Mouse (Mus musculus): Measurements from ENCODE around the gene Cyp4f37. TPM values are rescaled to one million over a fixed set of nuclear protein-coding genes. Genes with fewer than 3 reads are reported as not detected.

The Cyp4f37 gene
- polyA plus RNA-seq, 1 experiment from 2014 or later, result not detected

GRCm38 (mm10) chr17:32634972-32635314, 13.8 kb downstream of the Cyp4f37 start:
- Histone ChIP-seq H3K4me3 (peak overlapping the region; percentile 50), H3K36me3 (no peaks in the 10 kb centered on the region), H3K27me3 (no peaks in the 10 kb centered on the region), H3K4me1 (peaks cover 3% of the 10 kb centered on the region), H3K9ac (replicated peaks) (peak overlapping the region; percentile 52), H3K9me3 (no peaks in the 10 kb centered on the region), H3K4me2 (replicated peaks) (peak overlapping the region; percentile 75), H3K27ac (replicated peaks) (no peak overlapping the region)
- under 1% methylated on average over 17 of the region's 17 CpGs for WGBS
- peak; percentile 93 for ATAC-seq (replicated peaks)

- H3K4me2 ChIP-seq (replicated peaks), result no peak overlapping the region
- H3K27ac ChIP-seq (replicated peaks), result no peak overlapping the region
- H3K36me3 ChIP-seq, result no peaks in the 10 kb centered on the region
- H3K9ac ChIP-seq (replicated peaks), result no peak overlapping the region
- WGBS, result 43% methylated on average over 3 of the region's 3 CpGs
- no peaks in the 10 kb centered on the region for H3K9me3 ChIP-seq
- peaks cover 3% of the 10 kb centered on the region for H3K4me1 ChIP-seq
- no peak overlapping the region for H3K4me3 ChIP-seq
- H3K27me3 ChIP-seq, result no peaks in the 10 kb centered on the region
- ATAC-seq (replicated peaks), result no peak
Measured at GRCm38 (mm10) chr17:32636341-32636740, 15.2 kb downstream of the Cyp4f37 start.

GRCm38 (mm10) chr17:32637151-32637550, 16.0 kb downstream of the Cyp4f37 start:
- ATAC-seq (replicated peaks), result no peak
- Histone ChIP-seq H3K9ac (replicated peaks) (no peak overlapping the region), H3K4me1 (peaks cover 3% of the 10 kb centered on the region), H3K9me3 (no peaks in the 10 kb centered on the region), H3K4me3 (no peak overlapping the region), H3K4me2 (replicated peaks) (no peak overlapping the region), H3K27me3 (no peaks in the 10 kb centered on the region), H3K27ac (replicated peaks) (no peak overlapping the region), H3K36me3 (no peaks in the 10 kb centered on the region)
- 87% methylated on average over 2 of the region's 2 CpGs for WGBS

- H3K4me3 ChIP-seq, result no peak overlapping the region
- H3K4me1 ChIP-seq, result no peaks in the 10 kb centered on the region
- no peak for ATAC-seq (replicated peaks)
- H3K4me2 ChIP-seq (replicated peaks), result no peak overlapping the region
- H3K36me3 ChIP-seq, result no peaks in the 10 kb centered on the region
- H3K9ac ChIP-seq (replicated peaks), result no peak overlapping the region
- no peaks in the 10 kb centered on the region for H3K9me3 ChIP-seq
- H3K27me3 ChIP-seq, result no peaks in the 10 kb centered on the region
- no peak overlapping the region for H3K27ac ChIP-seq (replicated peaks)
- WGBS, result 84% methylated on average over 4 of the region's 4 CpGs
Measured at GRCm38 (mm10) chr17:32646631-32647030, 25.5 kb downstream of the Cyp4f37 start.

- Histone ChIP-seq H3K27ac (replicated peaks) (no peak overlapping the region), H3K9me3 (no peaks in the 10 kb centered on the region), H3K4me2 (replicated peaks) (no peak overlapping the region), H3K36me3 (no peaks in the 10 kb centered on the region), H3K9ac (replicated peaks) (no peak overlapping the region), H3K4me1 (no peaks in the 10 kb centered on the region), H3K27me3 (no peaks in the 10 kb centered on the region), H3K4me3 (no peak overlapping the region)
- WGBS, result 96% methylated on average over 4 of the region's 4 CpGs
- ATAC-seq (replicated peaks), result no peak
Measured at GRCm38 (mm10) chr17:32653860-32654259, 32.8 kb downstream of the Cyp4f37 start.

GRCm38 (mm10) chr17:32657041-32657440, 35.9 kb downstream of the Cyp4f37 start:
- Histone ChIP-seq H3K4me2 (replicated peaks) (no peak overlapping the region), H3K9ac (replicated peaks) (no peak overlapping the region), H3K4me1 (no peaks in the 10 kb centered on the region), H3K4me3 (no peak overlapping the region), H3K36me3 (no peaks in the 10 kb centered on the region), H3K27me3 (no peaks in the 10 kb centered on the region), H3K27ac (replicated peaks) (no peak overlapping the region), H3K9me3 (no peaks in the 10 kb centered on the region)
- no peak for ATAC-seq (replicated peaks)
- 86% methylated on average over 3 of the region's 3 CpGs for WGBS

GRCm38 (mm10) chr17:32658246-32658645, 37.1 kb downstream of the Cyp4f37 start:
- H3K27ac ChIP-seq (replicated peaks), result no peak overlapping the region
- H3K4me2 ChIP-seq (replicated peaks), result no peak overlapping the region
- H3K9ac ChIP-seq (replicated peaks), result no peak overlapping the region
- no peaks in the 10 kb centered on the region for H3K36me3 ChIP-seq
- H3K4me1 ChIP-seq, result no peaks in the 10 kb centered on the region
- H3K27me3 ChIP-seq, result no peaks in the 10 kb centered on the region
- 89% methylated on average over 1 of the region's 1 CpGs for WGBS
- no peak for ATAC-seq (replicated peaks)
- H3K4me3 ChIP-seq, result no peak overlapping the region
- no peaks in the 10 kb centered on the region for H3K9me3 ChIP-seq

GRCm38 (mm10) chr17:32658712-32659111, 37.6 kb downstream of the Cyp4f37 start, which contains the start of gene Cyp4f40:
Cyp4f40 (plus strand) TSS chr17:32658900.
- Histone ChIP-seq H3K4me2 (replicated peaks) (no peak within 1 kb of the TSS), H3K27me3 (no peaks in the 10 kb centered on the region), H3K27ac (replicated peaks) (no peak within 1 kb of the TSS), H3K9ac (replicated peaks) (no peak within 1 kb of the TSS), H3K4me1 (no peaks in the 10 kb centered on the region), H3K36me3 (no peaks in the 10 kb centered on the region), H3K9me3 (no peaks in the 10 kb centered on the region), H3K4me3 (no peak within 1 kb of the TSS)
- 50% methylated on average over 2 of the region's 2 CpGs for WGBS
- no peak for ATAC-seq (replicated peaks)

- no peaks in the 10 kb centered on the region for H3K27me3 ChIP-seq
- H3K36me3 ChIP-seq, result no peaks in the 10 kb centered on the region
- no peaks in the 10 kb centered on the region for H3K4me1 ChIP-seq
- no peak overlapping the region for H3K4me2 ChIP-seq (replicated peaks)
- no peak overlapping the region for H3K4me3 ChIP-seq
- H3K27ac ChIP-seq (replicated peaks), result no peak overlapping the region
- H3K9me3 ChIP-seq, result no peaks in the 10 kb centered on the region
- ATAC-seq (replicated peaks), result no peak
- no peak overlapping the region for H3K9ac ChIP-seq (replicated peaks)
- WGBS, result 70% methylated on average over 7 of the region's 7 CpGs
Measured at GRCm38 (mm10) chr17:32673976-32674375, 52.9 kb downstream of the Cyp4f37 start.

GRCm38 (mm10) chr17:32676040-32676635, 55.0 kb downstream of the Cyp4f37 start:
- ATAC-seq (replicated peaks), result no peak
- Histone ChIP-seq H3K9ac (replicated peaks) (no peak overlapping the region), H3K27me3 (no peaks in the 10 kb centered on the region), H3K4me2 (replicated peaks) (peak overlapping the region; percentile 14; the same call in 1 of the 2 replicates), H3K27ac (replicated peaks) (no peak overlapping the region), H3K9me3 (no peaks in the 10 kb centered on the region), H3K36me3 (no peaks in the 10 kb centered on the region), H3K4me1 (no peaks in the 10 kb centered on the region), H3K4me3 (no peak overlapping the region)
- 53% methylated on average over 21 of the region's 21 CpGs for WGBS

GRCm38 (mm10) chr17:32680404-32680803, 59.3 kb downstream of the Cyp4f37 start:
- WGBS, result 25% methylated on average over 2 of the region's 2 CpGs
- Histone ChIP-seq H3K9ac (replicated peaks) (no peak overlapping the region), H3K4me1 (no peaks in the 10 kb centered on the region), H3K9me3 (no peaks in the 10 kb centered on the region), H3K36me3 (no peaks in the 10 kb centered on the region), H3K4me3 (no peak overlapping the region), H3K27ac (replicated peaks) (no peak overlapping the region), H3K4me2 (replicated peaks) (no peak overlapping the region), H3K27me3 (no peaks in the 10 kb centered on the region)
- ATAC-seq (replicated peaks), result no peak

GRCm38 (mm10) chr17:32685048-32685750, 64.1 kb downstream of the Cyp4f37 start, which contains the start of gene Cyp4f15:
Cyp4f15 (plus strand) TSS chr17:32685627.
- Histone ChIP-seq H3K4me3 (no peak within 1 kb of the TSS), H3K4me2 (replicated peaks) (no peak within 1 kb of the TSS), H3K4me1 (no peaks in the 10 kb centered on the region), H3K36me3 (no peaks in the 10 kb centered on the region), H3K9ac (replicated peaks) (no peak within 1 kb of the TSS), H3K27me3 (no peaks in the 10 kb centered on the region), H3K9me3 (no peaks in the 10 kb centered on the region), H3K27ac (replicated peaks) (no peak within 1 kb of the TSS)
- WGBS, result 19% methylated on average over 7 of the region's 7 CpGs
- ATAC-seq (replicated peaks), result no peak

All from forebrain, embryonic 15.5 days (tissue).